Mouse (Mus musculus) hematopoietic multipotent progenitor cell, adult 10-12 weeks (in vitro differentiated cells): ENCODE data around the gene Ntrk1. TPM values are rescaled to one million over a fixed set of nuclear protein-coding genes. Genes with fewer than 3 reads are reported as not detected.

Experiments used
- polyA plus RNA-seq: library from polyadenylated mRNA; stranded (reverse); fragments of >175 nt; gene quantifications from 2 replicates; pipeline ENCODE4 v1.2.3, GENCODE M21; 2012; ENCODE audit warnings: low replicate concordance

Ntrk1 gene
- polyA plus RNA-seq, result not detected in 2 replicates

DNA sequence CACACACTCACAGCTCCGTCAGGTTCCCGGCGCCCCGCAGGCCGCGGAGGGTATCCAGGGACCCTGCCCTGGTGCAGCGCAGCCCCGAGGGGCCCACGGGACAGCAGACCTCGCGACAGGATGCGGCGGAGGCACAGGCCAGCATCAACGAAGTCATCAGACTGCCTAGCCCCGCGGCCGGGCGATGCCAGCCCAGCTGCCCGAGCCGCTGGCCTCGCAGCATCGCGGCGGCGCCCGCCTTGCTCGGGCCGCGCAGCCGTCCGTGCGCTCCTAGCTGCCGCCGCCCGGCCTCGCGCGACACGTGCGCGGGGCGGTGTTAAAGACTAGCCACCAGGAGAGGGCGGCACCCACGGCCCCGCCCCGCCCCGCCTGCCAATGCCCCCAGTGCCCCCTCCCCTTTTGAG lies at the start of gene Ntrk1:
TSS of gene Ntrk1 (minus strand) at position 241 of the 404 bp plus-strand sequence.

DNA sequence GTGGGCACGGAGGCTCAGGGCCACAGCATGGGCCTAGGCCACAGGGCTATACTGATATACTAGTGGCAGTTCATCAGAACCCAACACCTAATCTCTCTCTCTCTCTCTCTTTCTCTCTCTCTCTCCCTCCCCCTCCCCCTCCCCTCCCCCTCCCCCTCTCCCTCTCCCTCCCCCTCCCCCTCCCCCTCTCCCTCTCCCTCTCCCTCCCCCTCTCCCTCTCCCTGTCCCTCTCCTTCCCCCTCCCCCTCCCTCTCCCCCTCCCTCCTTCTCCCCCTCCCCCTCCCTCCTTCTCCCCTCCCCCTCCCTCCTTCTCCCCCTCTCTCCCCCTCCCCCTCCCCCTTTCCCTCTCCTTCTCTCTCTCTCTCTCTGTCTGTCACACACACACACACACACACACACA lies 29.2 kb upstream of the Ntrk1 start, which contains the start of gene Pear1:
TSS of gene Pear1 (minus strand) at position 101 of the 400 bp plus-strand sequence.

DNA sequence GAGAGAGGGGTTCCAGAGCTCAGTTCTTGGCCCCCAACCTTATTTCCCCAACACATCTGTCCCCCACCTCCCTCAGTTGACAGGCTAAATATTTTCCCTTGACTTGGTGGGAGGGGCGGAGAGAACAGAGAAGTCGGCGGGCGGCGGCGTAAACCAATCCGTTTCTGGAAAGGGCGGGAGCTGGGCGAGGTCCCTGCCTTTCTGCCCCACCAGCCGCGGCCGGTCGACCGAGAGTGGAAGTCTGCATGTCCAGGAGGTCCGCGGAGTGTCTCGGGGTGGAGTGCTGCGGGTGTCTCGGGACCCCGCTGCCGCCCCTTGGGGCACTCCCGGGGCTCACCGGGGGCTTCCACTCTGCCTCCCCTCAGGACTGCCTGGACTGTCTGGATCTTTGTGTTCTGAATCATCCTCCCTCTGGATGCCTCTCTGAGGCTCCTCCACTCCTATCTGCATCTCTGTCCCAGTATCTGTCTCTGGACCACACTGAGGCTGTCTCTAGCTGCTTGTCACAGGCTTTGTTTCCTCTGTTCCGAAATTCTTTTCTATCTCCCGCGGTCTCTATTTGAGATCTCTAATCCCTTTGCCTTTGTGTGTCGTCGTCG lies 1.9 kb upstream of the Ntrk1 start, which contains the start of gene Insrr:
TSS of gene Insrr (plus strand) at position 216 of the 599 bp plus-strand sequence.

DNA sequence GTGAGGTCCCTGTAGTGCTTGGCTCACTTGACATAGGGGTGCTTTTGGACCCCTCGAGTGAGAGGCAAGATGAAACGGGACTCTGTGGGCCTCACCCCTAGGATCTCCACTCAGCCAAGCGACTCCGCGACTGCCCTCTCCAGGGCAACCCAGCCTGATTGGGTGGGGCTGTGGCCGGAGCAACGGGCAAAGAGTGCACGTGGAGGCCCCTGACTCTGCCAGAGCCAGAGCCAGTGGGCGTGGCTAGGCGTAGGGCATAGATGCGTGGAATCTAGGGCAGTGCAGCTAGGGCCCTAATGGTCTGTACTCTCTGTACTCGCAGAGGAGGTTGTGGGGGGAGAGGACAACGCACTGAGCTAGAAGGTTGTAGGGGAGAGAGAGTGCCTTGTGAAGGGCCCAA lies 46.5 kb downstream of the Ntrk1 start, which contains the start of gene Lrrc71:
TSS of gene Lrrc71 (minus strand) at position 195 of the 400 bp plus-strand sequence.

Other genes with a start within 250 kb of the Ntrk1 start
- 7.9 and 12.6 TPM in 2 replicates for gene Arhgef11, start 177.6 kb downstream of the Ntrk1 start, polyA plus RNA-seq
- gene Lrrc71, start 46.5 kb downstream of the Ntrk1 start, polyA plus RNA-seq, result 1.0 and 1.4 TPM in 2 replicates
- gene Insrr, start 1.8 kb upstream of the Ntrk1 start, polyA plus RNA-seq, result 0.08 and 0.13 TPM in 2 replicates
- 45.9 and 137 TPM in 2 replicates for gene Pear1, start 29.1 kb upstream of the Ntrk1 start, polyA plus RNA-seq
- gene Sh2d2a, start 51.6 kb upstream of the Ntrk1 start, polyA plus RNA-seq, result 44.4 and 53.9 TPM in 2 replicates
- gene Prcc, start 90.4 kb upstream of the Ntrk1 start, polyA plus RNA-seq, result 45.1 and 93.5 TPM in 2 replicates
- gene Hdgf, start 111.2 kb upstream of the Ntrk1 start, polyA plus RNA-seq, result 173 and 225 TPM in 2 replicates
- gene Mrpl24, start 124.3 kb upstream of the Ntrk1 start, polyA plus RNA-seq, result 10.9 and 17.1 TPM in 2 replicates
- gene Isg20l2, start 135.2 kb upstream of the Ntrk1 start, polyA plus RNA-seq, result 8.3 and 11.8 TPM in 2 replicates
- gene Rrnad1, start 135.6 kb upstream of the Ntrk1 start, polyA plus RNA-seq, result 20.9 and 36.6 TPM in 2 replicates
- 0.55 TPM in 1 of 2 replicates, not detected in the other for gene Crabp2, start 153.5 kb upstream of the Ntrk1 start, polyA plus RNA-seq
- gene Nes, start 175.9 kb upstream of the Ntrk1 start, polyA plus RNA-seq, result 0.07 and 0.10 TPM in 2 replicates
- not detected in 2 replicates for gene Bcan, start 205.1 kb upstream of the Ntrk1 start, polyA plus RNA-seq
- gene Hapln2, start 232.4 kb upstream of the Ntrk1 start, polyA plus RNA-seq, result not detected in 2 replicates
- 7.9 and 19.9 TPM in 2 replicates for gene Gpatch4, start 247.9 kb upstream of the Ntrk1 start, polyA plus RNA-seq